Mouse (Mus musculus): ENCODE measurements at regions not wholly inside any gene's neighbourhood (a gene's known extent, or its start where the extent isn't known, plus 50 kb on each side); places are given as distances from the start of the nearest gene placed in this dataset.

- no peak for DNase-seq (ENCODE audit: low read depth, low spot score)
Observed at GRCm38 (mm10) chr12:117430886-117431285, 85.4 kb upstream of the Rapgef5 start.

GRCm38 (mm10) chr12:117432788-117433187 is 83.5 kb upstream of the Rapgef5 start:
- DNase-seq (ENCODE audit: low read depth, low spot score): no peak

- DNase-seq (ENCODE audit: low read depth, low spot score): no peak
Observed at GRCm38 (mm10) chr12:117437011-117437410, 79.3 kb upstream of the Rapgef5 start.

- no peak for DNase-seq (ENCODE audit: low read depth, low spot score)
Observed at GRCm38 (mm10) chr12:117439015-117439605, 77.2 kb upstream of the Rapgef5 start.

- no peak for DNase-seq (ENCODE audit: low read depth, low spot score)
Observed at GRCm38 (mm10) chr12:117444247-117444989, 71.9 kb upstream of the Rapgef5 start.

GRCm38 (mm10) chr12:117447223-117447622 is 69.1 kb upstream of the Rapgef5 start:
- DNase-seq (ENCODE audit: low read depth, low spot score): no peak

- no peak for DNase-seq (ENCODE audit: low read depth, low spot score)
Observed at GRCm38 (mm10) chr12:117447843-117448728, 68.2 kb upstream of the Rapgef5 start.

GRCm38 (mm10) chr12:117449080-117449479 is 67.2 kb upstream of the Rapgef5 start:
- no peak for DNase-seq (ENCODE audit: low read depth, low spot score)

- no peak for DNase-seq (ENCODE audit: low read depth, low spot score)
Observed at GRCm38 (mm10) chr12:117450106-117450505, 66.2 kb upstream of the Rapgef5 start.

GRCm38 (mm10) chr12:117450871-117451270 is 65.4 kb upstream of the Rapgef5 start:
- no peak for DNase-seq (ENCODE audit: low read depth, low spot score)

GRCm38 (mm10) chr12:117451441-117451840 is 64.8 kb upstream of the Rapgef5 start:
- no peak for DNase-seq (ENCODE audit: low read depth, low spot score)

GRCm38 (mm10) chr12:117455800-117456199 is 60.5 kb upstream of the Rapgef5 start:
- no peak for DNase-seq (ENCODE audit: low read depth, low spot score)

- DNase-seq (ENCODE audit: low read depth, low spot score): no peak
Observed at GRCm38 (mm10) chr12:117458132-117459070, 57.9 kb upstream of the Rapgef5 start.

GRCm38 (mm10) chr12:117459541-117459940 is 56.7 kb upstream of the Rapgef5 start:
- no peak for DNase-seq (ENCODE audit: low read depth, low spot score)

- DNase-seq (ENCODE audit: low read depth, low spot score): no peak
Observed at GRCm38 (mm10) chr12:117465206-117465605, 51.1 kb upstream of the Rapgef5 start.

- DNase-seq (ENCODE audit: low read depth, low spot score): no peak
Observed at GRCm38 (mm10) chr12:117465998-117466397, 50.3 kb upstream of the Rapgef5 start.
